Comparison of ENCODE assay signal across 30 mouse cellular contexts in the genomic region with DNA sequence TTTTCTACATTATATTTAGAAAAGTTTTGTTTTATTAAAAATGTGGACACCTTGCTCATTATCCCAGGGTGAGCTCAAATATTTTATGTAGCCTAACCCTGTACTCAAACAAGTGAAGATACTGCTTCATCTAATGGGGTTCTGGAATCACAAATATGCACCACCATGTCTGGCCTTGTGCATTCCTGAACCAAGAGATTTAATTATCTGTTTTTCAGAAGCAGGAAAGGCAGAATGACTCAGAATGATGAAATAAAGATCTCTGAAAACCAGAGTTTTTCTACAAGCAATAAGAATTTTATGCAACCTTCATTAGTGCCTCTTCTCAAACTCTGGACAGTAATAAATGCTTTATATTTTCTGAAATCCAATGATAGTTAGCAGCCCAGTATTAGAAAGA.
"Had no signal": no experiment of that assay in that cellular context is flagged by ENCODE, and none has a peak within 500 bp of the region (broad histone marks: within the 10 kb centered on the region; RNA-seq: fewer than 3 reads in every experiment).

No protein-coding gene starts in this region.

- H3K4me2 ChIP-seq: limb, embryonic 12.5 days; limb, embryonic 13.5 days; limb, embryonic 15.5 days; liver, embryonic 11.5 days; liver, embryonic 12.5 days; liver, embryonic 13.5 days; liver, embryonic 15.5 days; lung, embryonic 14.5 days; lung, embryonic 15.5 days; midbrain, embryonic 11.5 days; midbrain, embryonic 12.5 days; midbrain, embryonic 13.5 days; midbrain, embryonic 15.5 days had no signal

- H3K4me1 ChIP-seq: limb, embryonic 10.5 days; limb, embryonic 12.5 days; limb, embryonic 13.5 days; limb, embryonic 15.5 days; liver, embryonic 12.5 days; liver, embryonic 13.5 days; liver, embryonic 15.5 days; lung, embryonic 15.5 days; megakaryocyte, embryonic 14.5 days; midbrain, embryonic 10.5 days; midbrain, embryonic 12.5 days; midbrain, embryonic 13.5 days; midbrain, embryonic 15.5 days had no signal

- H3K36me3 ChIP-seq: limb, embryonic 10.5 days; limb, embryonic 12.5 days; limb, embryonic 13.5 days; limb, embryonic 15.5 days; liver, embryonic 12.5 days; liver, embryonic 13.5 days; liver, embryonic 15.5 days; lung, embryonic 15.5 days; midbrain, embryonic 10.5 days; midbrain, embryonic 12.5 days; midbrain, embryonic 13.5 days; midbrain, embryonic 15.5 days had no signal

- DNase-seq: left cerebral cortex, postnatal 4 days; liver; liver, embryonic 13.5 days; liver, postnatal 0 days; lung, adult 18-20 months; lung, adult 2 months; lung, embryonic 14.5 days; lung, postnatal 14 days; lung, postnatal 36 days; lung, postnatal 4 days; midbrain, embryonic 14.5 days had no signal

- H3K27me3 ChIP-seq: limb, embryonic 12.5 days; limb, embryonic 13.5 days; limb, embryonic 15.5 days; liver, embryonic 12.5 days; liver, embryonic 13.5 days; liver, embryonic 15.5 days; lung, embryonic 15.5 days; megakaryocyte, embryonic 14.5 days; midbrain, embryonic 12.5 days; midbrain, embryonic 13.5 days; midbrain, embryonic 15.5 days had no signal

- H3K9me3 ChIP-seq: limb, embryonic 10.5 days; limb, embryonic 12.5 days; limb, embryonic 13.5 days; limb, embryonic 15.5 days; liver, embryonic 12.5 days; liver, embryonic 13.5 days; liver, embryonic 15.5 days; lung, embryonic 15.5 days; megakaryocyte, embryonic 14.5 days; midbrain, embryonic 10.5 days; midbrain, embryonic 12.5 days; midbrain, embryonic 13.5 days; midbrain, embryonic 15.5 days had no signal

- H3K27ac ChIP-seq: limb, embryonic 10.5 days; limb, embryonic 12.5 days; limb, embryonic 13.5 days; limb, embryonic 15.5 days; liver, embryonic 12.5 days; liver, embryonic 13.5 days; liver, embryonic 14.5 days; liver, embryonic 15.5 days; lung, embryonic 15.5 days; macrophage; midbrain, embryonic 10.5 days; midbrain, embryonic 12.5 days; midbrain, embryonic 13.5 days; midbrain, embryonic 15.5 days had no signal

- ATAC-seq: liver, embryonic 12.5 days; liver, postnatal 0 days; lung, postnatal 0 days; midbrain, embryonic 13.5 days; midbrain, embryonic 15.5 days; midbrain, embryonic 16.5 days had no signal

- H3K4me3 ChIP-seq: limb, embryonic 10.5 days; limb, embryonic 12.5 days; limb, embryonic 13.5 days; limb, embryonic 15.5 days; liver, embryonic 12.5 days; liver, embryonic 13.5 days; liver, embryonic 15.5 days; lung, embryonic 15.5 days; megakaryocyte, embryonic 14.5 days; midbrain, embryonic 10.5 days; midbrain, embryonic 12.5 days; midbrain, embryonic 13.5 days; midbrain, embryonic 15.5 days; myocyte had no signal

- H3K9ac ChIP-seq: limb, embryonic 12.5 days; limb, embryonic 13.5 days; limb, embryonic 15.5 days; liver, embryonic 12.5 days; liver, embryonic 13.5 days; liver, embryonic 14.5 days; liver, embryonic 15.5 days; liver, postnatal 0 days; lung, embryonic 14.5 days; lung, embryonic 15.5 days; midbrain, embryonic 12.5 days; midbrain, embryonic 13.5 days; midbrain, embryonic 15.5 days had no signal
